Mouse (Mus musculus) natural killer cell, adult 2 months (primary cell): ENCODE measurements around the gene Zfp764.
"Not testable (repeated sequence)": the region's sequence is repeated elsewhere in the genome, so short reads cannot be mapped to it uniquely, and the experiment has no call there.

Source experiments
- DNase-seq, 2 experiments: peaks; one replicate each; pipeline ENCODE4 v3.0.0; 2022; ENCODE audit warnings: low spot score in 2 of 2

Gene Zfp764

GRCm38 (mm10) chr7:127391538-127391937 lies 15.1 kb downstream of the Zfp764 start:
- DNase-seq: no peak

- DNase-seq: no peak
Measured at GRCm38 (mm10) chr7:127390306-127390705, 16.3 kb downstream of the Zfp764 start.

- not testable (repeated sequence) for DNase-seq
Measured at GRCm38 (mm10) chr7:127388201-127388600, 18.4 kb downstream of the Zfp764 start.

GRCm38 (mm10) chr7:127386641-127387392 lies 19.8 kb downstream of the Zfp764 start, which contains the start of gene 9130019O22Rik:
9130019O22Rik (minus strand) TSS chr7:127387166.
- DNase-seq: peak; percentile 87 to 90

GRCm38 (mm10) chr7:127385560-127385959 lies 21.1 kb downstream of the Zfp764 start:
- not testable (repeated sequence) for DNase-seq

GRCm38 (mm10) chr7:127378310-127378921 lies 28.2 kb downstream of the Zfp764 start:
- DNase-seq: no peak

- peak; percentile 92 to 93 for DNase-seq
Measured at GRCm38 (mm10) chr7:127375271-127376245, 31.1 kb downstream of the Zfp764 start, which contains the start of gene Zfp747. Zfp747 (minus strand) TSS chr7:127376050.

- not testable (repeated sequence) for DNase-seq
Measured at GRCm38 (mm10) chr7:127371870-127372269, 34.8 kb downstream of the Zfp764 start.

GRCm38 (mm10) chr7:127371213-127371612 lies 35.4 kb downstream of the Zfp764 start:
- no peak for DNase-seq

GRCm38 (mm10) chr7:127366249-127366648 lies 40.4 kb downstream of the Zfp764 start:
- DNase-seq: no peak

- DNase-seq: no peak
Measured at GRCm38 (mm10) chr7:127364166-127364565, 42.5 kb downstream of the Zfp764 start.

- no peak for DNase-seq
Measured at GRCm38 (mm10) chr7:127363475-127363921, 43.1 kb downstream of the Zfp764 start.

GRCm38 (mm10) chr7:127362418-127362817 lies 44.2 kb downstream of the Zfp764 start:
- peak in 1 of 2 experiments; percentile 34 for DNase-seq

- no peak for DNase-seq
Measured at GRCm38 (mm10) chr7:127361449-127361848, 45.2 kb downstream of the Zfp764 start.

GRCm38 (mm10) chr7:127360265-127360664 lies 46.4 kb downstream of the Zfp764 start:
- no peak for DNase-seq

- no peak for DNase-seq
Measured at GRCm38 (mm10) chr7:127358472-127358871, 48.1 kb downstream of the Zfp764 start.

- DNase-seq: no peak
Measured at GRCm38 (mm10) chr7:127357871-127358270, 48.8 kb downstream of the Zfp764 start.

- DNase-seq: no peak
Measured at GRCm38 (mm10) chr7:127355796-127356195, 50.8 kb downstream of the Zfp764 start.
